Mouse (Mus musculus) CH12.LX (cell line): ENCODE measurements around the gene Agtpbp1.

Experiments
- CTCF ChIP-seq, 2 experiments: IDR thresholded peaks in 1 of 2; conservative IDR thresholded peaks in 1 of 2; 2 replicates each; pipeline ENCODE4 v1.5.1; 2011 to 2012; ENCODE audit warnings: low read depth in 2 of 2, low read length in 2 of 2, improper control_type of control experiment in 1 of 2, inconsistent platforms in 1 of 2, mild to moderate bottlenecking in 1 of 2, moderate library complexity in 1 of 2
- EP300 ChIP-seq: IDR thresholded peaks from 2 replicates; pipeline ENCODE4 v1.6.1; 2011; ENCODE audit warnings: low read length, improper control_type of control experiment
- KAT2A ChIP-seq: IDR thresholded peaks from 2 replicates; pipeline ENCODE4 v1.6.1; 2012; ENCODE audit warnings: low read length, improper control_type of control experiment, inconsistent platforms; ENCODE audit not compliant: insufficient replicate concordance
- MAFK ChIP-seq: IDR thresholded peaks from 2 replicates; pipeline ENCODE4 v1.6.1; 2011; ENCODE audit warnings: low read length, improper control_type of control experiment; ENCODE audit not compliant: insufficient replicate concordance
- MAX ChIP-seq: IDR thresholded peaks from 2 replicates; pipeline ENCODE4 v1.6.1; 2011; ENCODE audit warnings: low read length, improper control_type of control experiment
- MEF2A ChIP-seq: IDR thresholded peaks from 2 replicates; pipeline ENCODE4 v1.6.1; 2014; ENCODE audit warnings: low read depth, mild to moderate bottlenecking, inconsistent platforms, low read length, improper control_type of control experiment, borderline replicate concordance
- MXI1 ChIP-seq: IDR thresholded peaks from 2 replicates; pipeline ENCODE4 v1.6.1; 2011; ENCODE audit warnings: mild to moderate bottlenecking, low read depth, low read length, improper control_type of control experiment
- NELFE ChIP-seq: IDR thresholded peaks from 2 replicates; pipeline ENCODE4 v1.6.1; 2011; ENCODE audit warnings: low read depth, low read length, improper control_type of control experiment
- NRF1 ChIP-seq: IDR thresholded peaks from 2 replicates; pipeline ENCODE4 v1.6.1; 2014; ENCODE audit warnings: low read depth, mild to moderate bottlenecking, inconsistent platforms, low read length, improper control_type of control experiment, moderate library complexity
- POLR2A ChIP-seq: IDR thresholded peaks from 2 replicates; pipeline ENCODE4 v1.6.1; 2011; ENCODE audit warnings: low read depth, mild to moderate bottlenecking, improper control_type of control experiment, low read length
- RCOR1 ChIP-seq: conservative IDR thresholded peaks from 2 replicates; pipeline ENCODE4 v1.6.1; 2012; ENCODE audit warnings: low read depth, mild to moderate bottlenecking, inconsistent platforms, low read length, improper control_type of control experiment
- USF2 ChIP-seq: conservative IDR thresholded peaks from 2 replicates; pipeline ENCODE4 v1.6.1; 2011; ENCODE audit warnings: low read depth, low read length, improper control_type of control experiment
- ZNF384 ChIP-seq: IDR thresholded peaks from 2 replicates; pipeline ENCODE4 v1.6.1; 2012; ENCODE audit warnings: low read depth, low read length, improper control_type of control experiment, inconsistent platforms

DNA sequence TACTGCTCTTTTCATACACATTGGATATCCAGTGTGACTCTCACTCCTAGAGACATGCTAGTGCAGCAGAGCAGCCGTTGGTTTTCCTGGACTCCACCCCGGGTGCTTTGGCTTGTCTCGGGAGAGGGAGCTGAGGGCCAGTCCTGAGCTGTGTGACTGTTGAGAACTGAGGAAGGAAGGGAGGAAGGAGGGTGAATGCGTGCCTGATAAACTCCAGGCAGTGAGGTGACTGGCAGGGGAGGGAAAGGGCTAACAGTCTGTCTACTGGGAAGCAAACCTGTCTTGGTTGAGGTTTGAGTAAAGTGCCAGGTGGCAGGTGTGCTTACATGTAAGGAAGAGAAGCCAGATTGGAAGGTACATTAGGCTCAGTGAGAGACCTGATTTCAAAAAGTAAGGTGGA lies 28.8 kb upstream of the Agtpbp1 start:
- TF ChIP-seq NELFE (no peak), MEF2A (no peak), CTCF (conservative IDR thresholded peaks at IDR 0.05 in 1 of 2, IDR thresholded peaks at IDR 0.05 in 1 of 2; ENCODE audit: low read depth in 2 of 2, low read length in 2 of 2) (no peak), EP300 (no peak), POLR2A (no peak), MXI1 (no peak), MAFK (no peak), ZNF384 (no peak), KAT2A (no peak), RCOR1 (no peak), MAX (no peak), NRF1 (no peak), USF2 (no peak)
